Mouse (Mus musculus) C2C12 (cell line): ENCODE measurements around the gene Tbc1d1. TPM values are rescaled to one million over a fixed set of nuclear protein-coding genes. Genes with fewer than 3 reads are reported as not detected.

ENCODE experiments used
- H3K27me3 ChIP-seq: one replicate; pipeline ENCODE4 v1.6.1; 2011; ENCODE audit not compliant: control insufficient read depth, insufficient read depth, insufficient read length
- H3K36me3 ChIP-seq: one replicate; pipeline ENCODE4 v1.6.1; 2011; ENCODE audit not compliant: control insufficient read depth, insufficient read depth
- H3K4me3 ChIP-seq: one replicate; pipeline ENCODE4 v1.5.1; 2011; ENCODE audit warnings: mild to moderate bottlenecking, control low read depth; ENCODE audit not compliant: poor library complexity, insufficient read depth, severe bottlenecking
- H3K79me2 ChIP-seq: one replicate; pipeline ENCODE4 v1.6.1; 2011; ENCODE audit not compliant: control insufficient read depth, insufficient read depth
- H3K79me3 ChIP-seq: one replicate; pipeline ENCODE4 v1.6.1; 2011; ENCODE audit warnings: low read depth, control low read depth
- H3ac ChIP-seq: one replicate; pipeline ENCODE3; 2011; ENCODE audit warnings: low read depth; ENCODE audit not compliant: control insufficient read depth, insufficient read length
- CEBPB ChIP-seq: IDR thresholded peaks from one replicate; pipeline ENCODE4 v1.6.1; 2011; ENCODE audit warnings: low read depth, mild to moderate bottlenecking, control low read depth, moderate library complexity
- CTCF ChIP-seq: IDR thresholded peaks from one replicate; pipeline ENCODE4 v1.5.1; 2011; ENCODE audit not compliant: control insufficient read depth, insufficient read depth, insufficient read length
- FOSL1 ChIP-seq: IDR thresholded peaks from one replicate; pipeline ENCODE4 v1.8.0; 2011; ENCODE audit warnings: mild to moderate bottlenecking, low read length; ENCODE audit not compliant: poor library complexity, insufficient read depth, severe bottlenecking
- MAX ChIP-seq: IDR thresholded peaks from one replicate; pipeline ENCODE4 v1.6.1; 2011; ENCODE audit warnings: mild to moderate bottlenecking, control low read depth
- MYOD1 ChIP-seq: IDR thresholded peaks from one replicate; pipeline ENCODE4 v1.6.1; 2011; ENCODE audit warnings: low read depth; ENCODE audit not compliant: control insufficient read depth, insufficient read length
- MYOG ChIP-seq: IDR thresholded peaks from one replicate; pipeline ENCODE4 v1.6.1; 2011; ENCODE audit not compliant: control insufficient read depth, insufficient read length; ENCODE audit errors: extremely low read depth
- USF1 ChIP-seq: IDR thresholded peaks from one replicate; pipeline ENCODE4 v1.6.1; 2011; ENCODE audit warnings: low read depth, mild to moderate bottlenecking, control low read depth, moderate library complexity
- polyA plus RNA-seq: library from polyadenylated mRNA; unstranded; fragments of >200 nt; fragmentation: generic; extraction: Trizol; gene quantifications from one replicate; pipeline ENCODE4 v1.2.1, GENCODE M21; 2012; ENCODE audit warnings: missing spikeins

Gene Tbc1d1
- polyA plus RNA-seq, 1 experiment: 25.0 TPM

GRCm38 (mm10) chr5:64144315-64144714 lies 11.8 kb upstream of the Tbc1d1 start:
- Histone ChIP-seq H3K4me3 (no peak overlapping the region), H3ac (no peak overlapping the region), H3K79me3 (no peaks in the 10 kb centered on the region), H3K27me3 (no peaks in the 10 kb centered on the region), H3K79me2 (no peaks in the 10 kb centered on the region), H3K36me3 (no peaks in the 10 kb centered on the region)
- no peak for TF ChIP-seq CTCF
- TF ChIP-seq MYOG: no peak
- no peak for TF ChIP-seq FOSL1
- TF ChIP-seq MAX: no peak
- no peak for TF ChIP-seq USF1
- TF ChIP-seq CEBPB: no peak
- TF ChIP-seq MYOD1: no peak

GRCm38 (mm10) chr5:64146384-64147005 lies 9.6 kb upstream of the Tbc1d1 start:
- no peak for TF ChIP-seq MYOD1
- peak; percentile 90 for TF ChIP-seq MAX
- H3K27me3 ChIP-seq: no peaks in the 10 kb centered on the region
- no peak overlapping the region for H3K4me3 ChIP-seq
- no peaks in the 10 kb centered on the region for H3K79me3 ChIP-seq
- H3K79me2 ChIP-seq: no peaks in the 10 kb centered on the region
- H3K36me3 ChIP-seq: no peaks in the 10 kb centered on the region
- H3ac ChIP-seq: no peak overlapping the region

GRCm38 (mm10) chr5:64149184-64150127 lies 6.6 kb upstream of the Tbc1d1 start:
- Histone ChIP-seq H3ac (no peak overlapping the region), H3K36me3 (no peaks in the 10 kb centered on the region), H3K79me3 (no peaks in the 10 kb centered on the region), H3K27me3 (no peaks in the 10 kb centered on the region), H3K79me2 (no peaks in the 10 kb centered on the region), H3K4me3 (no peak overlapping the region)
- no peak for TF ChIP-seq MYOG
- no peak for TF ChIP-seq FOSL1
- no peak for TF ChIP-seq CEBPB
- no peak for TF ChIP-seq MYOD1
- TF ChIP-seq MAX: no peak
- TF ChIP-seq CTCF: no peak
- no peak for TF ChIP-seq USF1

DNA sequence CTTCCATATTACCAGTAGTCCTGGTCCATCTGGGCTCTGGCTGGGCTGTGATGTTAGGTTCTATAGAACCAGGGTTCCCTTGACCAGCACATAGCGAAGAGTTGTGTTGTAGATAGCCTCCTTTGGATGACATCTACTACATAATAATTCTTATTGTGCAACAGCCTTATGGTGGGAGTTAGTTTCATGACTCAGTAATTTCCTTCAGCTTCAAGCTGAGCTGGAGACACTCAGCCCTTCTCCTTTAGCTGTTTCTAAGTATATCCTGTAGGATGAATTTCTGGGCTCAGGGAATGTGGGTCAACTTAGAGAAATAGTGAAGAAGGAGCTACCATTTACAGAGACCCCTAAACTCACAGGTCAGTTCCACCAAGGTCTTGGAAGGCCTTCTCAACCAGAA lies 2.8 kb upstream of the Tbc1d1 start:
- H3K4me3 ChIP-seq: no peak overlapping the region
- no peaks in the 10 kb centered on the region for H3K79me2 ChIP-seq
- no peak for TF ChIP-seq USF1
- no peak for TF ChIP-seq CTCF
- H3K36me3 ChIP-seq: no peaks in the 10 kb centered on the region
- H3ac ChIP-seq: no peak overlapping the region
- H3K27me3 ChIP-seq: no peaks in the 10 kb centered on the region
- H3K79me3 ChIP-seq: no peaks in the 10 kb centered on the region

DNA sequence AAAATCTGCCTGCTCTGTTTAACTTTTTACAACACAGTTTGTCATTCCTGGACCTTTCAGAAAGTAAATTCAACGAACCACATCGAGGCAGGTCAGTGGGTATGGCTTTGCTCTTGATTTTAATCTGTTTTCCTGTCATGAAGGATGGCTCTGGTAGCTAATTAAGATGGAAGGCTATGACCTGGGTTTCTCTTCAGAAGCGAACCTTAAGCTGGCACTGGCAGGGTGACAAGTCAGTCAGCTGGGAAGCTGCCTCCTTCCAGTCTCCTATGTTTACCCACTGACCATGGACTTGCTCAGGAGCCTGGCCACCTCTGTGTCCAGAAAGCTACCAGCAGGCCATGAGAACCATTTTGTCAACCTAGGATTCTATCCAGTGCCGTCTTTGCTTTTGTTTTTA lies 474 bp downstream of the Tbc1d1 start:
- no peaks in the 10 kb centered on the region for H3K36me3 ChIP-seq
- TF ChIP-seq USF1: no peak
- TF ChIP-seq CTCF: no peak
- no peak for TF ChIP-seq FOSL1
- TF ChIP-seq CEBPB: no peak
- no peak for TF ChIP-seq MAX
- TF ChIP-seq MYOG: no peak
- no peak for TF ChIP-seq MYOD1
- H3K27me3 ChIP-seq: no peaks in the 10 kb centered on the region
- peaks cover 3% of the 10 kb centered on the region for H3K79me3 ChIP-seq
- H3K4me3 ChIP-seq: no peak overlapping the region
- no peak overlapping the region for H3ac ChIP-seq
- peaks cover 7% of the 10 kb centered on the region for H3K79me2 ChIP-seq

- H3K79me3 ChIP-seq: peaks cover 3% of the 10 kb centered on the region
- H3K27me3 ChIP-seq: no peaks in the 10 kb centered on the region
- H3ac ChIP-seq: no peak overlapping the region
- H3K79me2 ChIP-seq: peaks cover 9% of the 10 kb centered on the region
- H3K36me3 ChIP-seq: no peaks in the 10 kb centered on the region
- TF ChIP-seq MAX: no peak
- no peak for TF ChIP-seq FOSL1
- TF ChIP-seq USF1: no peak
- no peak for TF ChIP-seq MYOG
- no peak for TF ChIP-seq MYOD1
- no peak overlapping the region for H3K4me3 ChIP-seq
These were observed 1.8 kb downstream of the Tbc1d1 start for GRCm38 (mm10) chr5:64157926-64158325.
